Mouse (Mus musculus) left cerebral cortex, adult 18-20 months (tissue): ENCODE results near the gene Kat2b. TPM values are rescaled to one million over a fixed set of nuclear protein-coding genes. Genes with fewer than 3 reads are reported as not detected.
"Not testable (repeated sequence)": the region's sequence is repeated elsewhere in the genome, so short reads cannot be mapped to it uniquely, and the experiment has no call there.

Source experiments
- DNase-seq, 2 experiments: peaks; one replicate each; pipeline ENCODE4 v3.0.0; 2021 to 2022; ENCODE audit warnings: low spot score in 2 of 2, mixed read lengths in 1 of 2
- total RNA-seq, 2 experiments: library from RNA; stranded (reverse); gene quantifications; 2 replicates each; pipeline ENCODE4 v1.2.3; 2021

Kat2b gene
- total RNA-seq, 2 experiments from 2014 or later: 20.6 to 21.3 TPM

- DNase-seq: no peak
Measured at GRCm38 (mm10) chr17:53568734-53569386, 2.2 kb downstream of the Kat2b start.

GRCm38 (mm10) chr17:53569829-53570228 lies 3.2 kb downstream of the Kat2b start:
- peak; percentile 12 to 25 for DNase-seq

GRCm38 (mm10) chr17:53570361-53570875 lies 3.8 kb downstream of the Kat2b start:
- no peak for DNase-seq

GRCm38 (mm10) chr17:53570932-53571331 lies 4.3 kb downstream of the Kat2b start:
- DNase-seq: not testable (repeated sequence)

- no peak for DNase-seq
Measured at GRCm38 (mm10) chr17:53573019-53573556, 6.4 kb downstream of the Kat2b start.

- DNase-seq: no peak
Measured at GRCm38 (mm10) chr17:53577151-53577550, 10.5 kb downstream of the Kat2b start.

- no peak for DNase-seq
Measured at GRCm38 (mm10) chr17:53577754-53578153, 11.1 kb downstream of the Kat2b start.

GRCm38 (mm10) chr17:53578249-53578648 lies 11.6 kb downstream of the Kat2b start:
- DNase-seq: no peak

GRCm38 (mm10) chr17:53578776-53579175 lies 12.1 kb downstream of the Kat2b start:
- no peak for DNase-seq

GRCm38 (mm10) chr17:53579612-53580011 lies 13.0 kb downstream of the Kat2b start:
- DNase-seq: no peak

- no peak for DNase-seq
Measured at GRCm38 (mm10) chr17:53580237-53580636, 13.6 kb downstream of the Kat2b start.

GRCm38 (mm10) chr17:53582026-53582585 lies 15.4 kb downstream of the Kat2b start:
- DNase-seq: no peak

- no peak for DNase-seq
Measured at GRCm38 (mm10) chr17:53582805-53583204, 16.1 kb downstream of the Kat2b start.

GRCm38 (mm10) chr17:53583846-53584579 lies 17.4 kb downstream of the Kat2b start:
- DNase-seq: no peak

- DNase-seq: peak; percentile 67 to 80
Measured at GRCm38 (mm10) chr17:53587074-53587851, 20.6 kb downstream of the Kat2b start.

- DNase-seq: no peak
Measured at GRCm38 (mm10) chr17:53588097-53588855, 21.6 kb downstream of the Kat2b start.

GRCm38 (mm10) chr17:53590110-53590509 lies 23.4 kb downstream of the Kat2b start:
- DNase-seq: peak; percentile 27 to 54

GRCm38 (mm10) chr17:53591910-53592309 lies 25.2 kb downstream of the Kat2b start:
- no peak for DNase-seq

GRCm38 (mm10) chr17:53594590-53594989 lies 27.9 kb downstream of the Kat2b start:
- no peak for DNase-seq

- no peak for DNase-seq
Measured at GRCm38 (mm10) chr17:53595527-53595926, 28.9 kb downstream of the Kat2b start.
